23 mouse cellular contexts compared by ENCODE assay signal in the genomic region with DNA sequence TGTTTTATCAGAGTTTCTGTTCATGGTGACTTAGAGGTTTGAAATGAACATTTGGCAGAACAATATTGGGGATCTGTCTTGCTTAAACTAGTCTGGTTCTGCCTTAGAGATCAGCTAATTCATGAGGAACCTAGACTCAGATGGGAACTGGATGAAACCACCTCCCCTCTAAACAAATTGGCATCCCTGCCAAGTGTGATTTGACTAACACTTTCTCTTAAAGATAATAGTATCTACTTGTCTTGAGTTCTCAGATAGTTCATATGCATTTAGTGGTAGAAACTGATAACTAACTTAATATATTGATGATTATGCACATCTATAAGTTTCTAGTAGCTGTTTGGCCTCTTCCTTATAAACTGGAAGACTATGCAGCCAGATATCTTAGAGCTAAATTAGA. TPM values are rescaled to one million over a fixed set of nuclear protein-coding genes. Genes with fewer than 3 reads are reported as not detected.
DNase-seq lines count a peak whose midpoint lies in the region; ATAC-seq and TF ChIP-seq lines count a peak whose summit lies in the region.
"Had no signal": no experiment of that assay in that cellular context is flagged by ENCODE, and none has a peak within 500 bp of the region (broad histone marks: within the 10 kb centered on the region; RNA-seq: fewer than 3 reads in every experiment).

No protein-coding gene starts in this region.

- no peaks in the 10 kb centered on the region for H3K27me3 ChIP-seq in liver, embryonic 13.5 days
- H3K27me3 ChIP-seq in MEL (ENCODE audit: control insufficient read depth in 1 of 2, insufficient read depth in 2 of 2, low read length in 2 of 2): no peaks in the 10 kb centered on the region
- H3K27me3 ChIP-seq in liver, embryonic 14.5 days (ENCODE audit: control insufficient read depth, insufficient read depth, low read length): no peaks in the 10 kb centered on the region
- no peaks in the 10 kb centered on the region for H3K27me3 ChIP-seq in liver, embryonic 16.5 days (ENCODE audit: control insufficient read depth, insufficient read depth, low read depth, low read length)
- H3K27me3 ChIP-seq in cerebellum, adult 2 months (ENCODE audit: control insufficient read depth, insufficient read depth, low read length): no peaks in the 10 kb centered on the region
- H3K27me3 ChIP-seq: embryonic facial prominence, embryonic 12.5 days; forebrain, embryonic 13.5 days; forebrain, embryonic 15.5 days; Patski had no signal

- peak overlapping the region; percentile 97 for H3K27ac ChIP-seq in liver, embryonic 13.5 days
- no peak overlapping the region for H3K27ac ChIP-seq in MEL (ENCODE audit: control insufficient read depth, low read depth, low read length)
- no peak overlapping the region for H3K27ac ChIP-seq in liver, embryonic 14.5 days
- 0 out of 2 replicates have a peak overlapping the region, but pooled peaks have one; percentile 48 for H3K27ac ChIP-seq in liver, embryonic 16.5 days (ENCODE audit: low read length)
- no peak overlapping the region for H3K27ac ChIP-seq in cerebellum, adult 2 months (ENCODE audit: insufficient read depth, low read length)
- H3K27ac ChIP-seq: embryonic facial prominence, embryonic 10.5 days; embryonic facial prominence, embryonic 12.5 days; forebrain, embryonic 13.5 days; forebrain, embryonic 15.5 days had no signal

- no peak for TF ChIP-seq CTCF in MEL (IDR thresholded peaks at IDR 0.05 in 2 of 3, conservative IDR thresholded peaks at IDR 0.05 in 1 of 3; ENCODE audit: control insufficient read depth in 1 of 3, insufficient read depth in 1 of 3, low read depth in 2 of 3, low read length in 3 of 3, poor library complexity in 1 of 3, severe bottlenecking in 1 of 3)
- TF ChIP-seq CTCF in liver, embryonic 14.5 days (IDR thresholded peaks at IDR 0.05; ENCODE audit: low read depth): no peak
- TF ChIP-seq CTCF in cerebellum, adult 2 months (IDR thresholded peaks at IDR 0.05; ENCODE audit: borderline replicate concordance, insufficient read depth, low read depth, low read length): no peak

- H3K4me1 ChIP-seq in liver, embryonic 13.5 days (replicated peaks): peaks cover 56% of the 10 kb centered on the region
- H3K4me1 ChIP-seq in MEL (ENCODE audit: control insufficient read depth in 1 of 2, insufficient read depth in 2 of 2, low read length in 2 of 2): peaks cover 19 to 23% of the 10 kb centered on the region in 2 experiments
- peaks cover 28 to 46% of the 10 kb centered on the region in 2 experiments for H3K4me1 ChIP-seq in liver, embryonic 14.5 days (replicated peaks; ENCODE audit: control insufficient read depth in 2 of 2, insufficient read depth in 2 of 2, low read length in 1 of 2)
- H3K4me1 ChIP-seq in liver, embryonic 16.5 days (ENCODE audit: control insufficient read depth, low read depth, low read length): peaks cover 31% of the 10 kb centered on the region
- H3K4me1 ChIP-seq in cerebellum, adult 2 months (ENCODE audit: control insufficient read depth, insufficient read depth, low read length): peaks cover 6% of the 10 kb centered on the region

- peaks cover 19% of the 10 kb centered on the region for H3K79me2 ChIP-seq in MEL (ENCODE audit: control insufficient read depth, insufficient read depth, low read length, poor library complexity)

- no peak for TF ChIP-seq POLR2A in MEL (IDR thresholded peaks at IDR 0.05; ENCODE audit: control insufficient read depth in 1 of 2, insufficient read depth in 1 of 2, low read depth in 1 of 2, low read length in 2 of 2, poor library complexity in 1 of 2)
- TF ChIP-seq POLR2A in cerebellum, adult 2 months (IDR thresholded peaks at IDR 0.05; ENCODE audit: borderline replicate concordance, insufficient read depth, low read length): no peak

- no peak for TF ChIP-seq RAD21 in MEL (IDR thresholded peaks at IDR 0.05; ENCODE audit: low read depth, low read length)

- ATAC-seq in liver, embryonic 13.5 days (ENCODE audit: low read depth): no peak
- no peak for ATAC-seq in liver, embryonic 14.5 days (ENCODE audit: insufficient read depth)
- ATAC-seq in liver, embryonic 16.5 days (ENCODE audit: low read depth): no peak
- ATAC-seq: activated CD4-positive, CD25-positive, alpha-beta regulatory T cell, adult 4 months; forebrain, embryonic 13.5 days; forebrain, embryonic 15.5 days; forebrain, postnatal 0 days; Patski had no signal

- H3K9me3 ChIP-seq in liver, embryonic 13.5 days (replicated peaks): no peaks in the 10 kb centered on the region
- no peaks in the 10 kb centered on the region for H3K9me3 ChIP-seq in MEL (replicated peaks; ENCODE audit: insufficient read depth, low read length)
- no peaks in the 10 kb centered on the region for H3K9me3 ChIP-seq in liver, embryonic 14.5 days (ENCODE audit: control insufficient read depth, low read length)
- H3K9me3 ChIP-seq in liver, embryonic 16.5 days (replicated peaks; ENCODE audit: control insufficient read depth, low read length): no peaks in the 10 kb centered on the region
- H3K9me3 ChIP-seq: embryonic facial prominence, embryonic 10.5 days; embryonic facial prominence, embryonic 12.5 days; forebrain, embryonic 13.5 days; forebrain, embryonic 15.5 days had no signal

- H3K4me2 ChIP-seq in liver, embryonic 13.5 days: no peak overlapping the region
- H3K4me2 ChIP-seq in liver, embryonic 14.5 days (ENCODE audit: low read depth): no peak overlapping the region
- H3K4me2 ChIP-seq in liver, embryonic 16.5 days (ENCODE audit: low read depth, low read length): 0 out of 2 replicates have a peak overlapping the region, but pooled peaks have one; percentile 2
- H3K4me2 ChIP-seq: embryonic facial prominence, embryonic 12.5 days; forebrain, embryonic 13.5 days; forebrain, embryonic 15.5 days had no signal

- no peak overlapping the region for H3K9ac ChIP-seq in liver, embryonic 13.5 days
- H3K9ac ChIP-seq in MEL (ENCODE audit: control insufficient read depth, low read depth, low read length, poor library complexity, severe bottlenecking): no peak overlapping the region
- H3K9ac ChIP-seq in liver, embryonic 14.5 days (replicated peaks): no peak overlapping the region
- H3K9ac ChIP-seq in liver, embryonic 16.5 days (ENCODE audit: low read depth, low read length): no peak overlapping the region
- H3K9ac ChIP-seq: embryonic facial prominence, embryonic 12.5 days; forebrain, embryonic 13.5 days; forebrain, embryonic 15.5 days; forebrain, postnatal 0 days had no signal

- no peak for DNase-seq in liver, embryonic 13.5 days
- DNase-seq in liver (no peak), MEL (ENCODE audit: low read depth, low spot score) (peak; percentile 58)
- DNase-seq in liver, embryonic 14.5 days (ENCODE audit: low read depth in 3 of 3, low spot score in 3 of 3): peak in 1 of 3 experiments; percentile 14
- no peak for DNase-seq in cerebellum, adult 2 months
- no peak for DNase-seq in layer of hippocampus, postnatal 25 days (ENCODE audit: extremely low spot score in 1 of 2, low spot score in 1 of 2)
- no peak for DNase-seq in cerebellum, postnatal 4 days (ENCODE audit: low spot score in 2 of 2)
- DNase-seq: adrenal gland, adult 8-10 months; adrenal gland, postnatal 14 days; adrenal gland, postnatal 36 days; cerebellum, adult 11-12 months; cerebellum, adult 8-10 months; cerebellum, adult 9-11 months; cerebellum, postnatal 14 days; cerebellum, postnatal 36 days; forebrain, postnatal 0 days had no signal

- H3K36me3 ChIP-seq in liver, embryonic 13.5 days: no peaks in the 10 kb centered on the region
- H3K36me3 ChIP-seq in MEL (ENCODE audit: control insufficient read depth in 1 of 2, insufficient read depth in 2 of 2, low read length in 2 of 2): peaks cover 14 to 47% of the 10 kb centered on the region in 2 experiments
- no peaks in the 10 kb centered on the region; the same call in 1 of the 2 replicates for H3K36me3 ChIP-seq in liver, embryonic 14.5 days (replicated peaks; ENCODE audit: control insufficient read depth, insufficient read depth, low read depth)
- peaks cover 2% of the 10 kb centered on the region; the same call in 1 of the 2 replicates for H3K36me3 ChIP-seq in liver, embryonic 16.5 days (ENCODE audit: control insufficient read depth, insufficient read depth)

- peak; percentile 69 to 80; a peak in 3 of 4 replicates for TF ChIP-seq EP300 in MEL (IDR thresholded peaks at IDR 0.05; ENCODE audit: low read depth in 1 of 2, low read length in 2 of 2)
- TF ChIP-seq EP300 in liver, embryonic 14.5 days (IDR thresholded peaks at IDR 0.05; ENCODE audit: low read depth): peak; percentile 78

- no peak overlapping the region for H3K4me3 ChIP-seq in liver, embryonic 13.5 days (replicated peaks)
- no peak overlapping the region for H3K4me3 ChIP-seq in MEL (ENCODE audit: control insufficient read depth in 1 of 2, insufficient read depth in 1 of 2, low read depth in 2 of 2, low read length in 2 of 2)
- H3K4me3 ChIP-seq in liver, embryonic 14.5 days (ENCODE audit: insufficient read depth in 1 of 2, low read depth in 2 of 2, low read length in 2 of 2): no peak overlapping the region
- no peak overlapping the region for H3K4me3 ChIP-seq in liver, embryonic 16.5 days (ENCODE audit: low read depth, low read length)
- H3K4me3 ChIP-seq in cerebellum, adult 2 months (replicated peaks; ENCODE audit: insufficient read depth, low read depth, low read length): no peak overlapping the region
- H3K4me3 ChIP-seq: embryonic facial prominence, embryonic 10.5 days; embryonic facial prominence, embryonic 12.5 days; forebrain, embryonic 13.5 days; forebrain, embryonic 15.5 days had no signal

TF ChIP-seq in MEL, 35 proteins besides CTCF, POLR2A, EP300 and RAD21:
- TF ChIP-seq RCOR1 (IDR thresholded peaks at IDR 0.05; ENCODE audit: low read depth, low read length) (no peak; the same call in 1 of the 2 replicates), TCF12 (IDR thresholded peaks at IDR 0.05; ENCODE audit: low read depth, low read length) (peak; percentile 93), SMC3 (IDR thresholded peaks at IDR 0.05; ENCODE audit: low read depth, low read length) (no peak), GATA1 (IDR thresholded peaks at IDR 0.05; ENCODE audit: low read depth, low read length) (peak; percentile 75), MAFK (IDR thresholded peaks at IDR 0.05; ENCODE audit: borderline replicate concordance, low read depth, low read length) (no peak), ETS1 (IDR thresholded peaks at IDR 0.05; ENCODE audit: low read depth, low read length) (peak; percentile 52)

RNA-seq across cellular contexts. Expression of gene Ankfy1, which starts 3.1 kb away (rescaled TPM):
- polyA plus RNA-seq in liver, embryonic 13.5 days (2015; fragmentation: Nextera tagmentation; extraction: Ambion mirVana): 9.2 and 11.8 TPM in 2 replicates
- 148 and 175 TPM in 2 replicates for total RNA-seq in MEL (2012; rRNA removed)
- polyA plus RNA-seq in MEL (2012; ENCODE audit: insufficient read depth in 1 of 2, insufficient read length in 2 of 2, low read depth in 1 of 2, low replicate concordance in 2 of 2, missing spikeins in 1 of 2): 100 to 1,000 TPM in 1 of 2 experiments, 10 to 100 TPM in 1; 60.6 to 153 TPM
- polyA plus RNA-seq in liver, embryonic 14.5 days (2012; rRNA removed): 9.4 and 10.5 TPM in 2 replicates
- polyA plus RNA-seq in liver, embryonic 14.5 days (2014; fragmentation: Nextera tagmentation; extraction: Ambion mirVana): 11.9 and 14.6 TPM in 2 replicates
- polyA plus RNA-seq in liver, embryonic 16.5 days (2015; fragmentation: Nextera tagmentation; extraction: Ambion mirVana): 11.1 and 11.3 TPM in 2 replicates
- polyA plus RNA-seq in cerebellum, adult 2 months (2012; rRNA removed): 26.9 and 28.1 TPM in 2 replicates
- total RNA-seq in layer of hippocampus, postnatal 25 days (2021): 10 to 100 TPM; 31.3 to 35.9 TPM

Comparison
In these comparisons a context has a peak if more than half of its experiments do, and no peak if none do; other contexts are left out.
1. H3K27ac ChIP-seq: peak in liver, embryonic 13.5 days (single experiment) and liver, embryonic 16.5 days (single experiment); none in MEL (single experiment), liver, embryonic 14.5 days (single experiment) and cerebellum, adult 2 months (single experiment).